Comparison of ENCODE assay signal across 28 mouse cellular contexts in the genomic region with DNA sequence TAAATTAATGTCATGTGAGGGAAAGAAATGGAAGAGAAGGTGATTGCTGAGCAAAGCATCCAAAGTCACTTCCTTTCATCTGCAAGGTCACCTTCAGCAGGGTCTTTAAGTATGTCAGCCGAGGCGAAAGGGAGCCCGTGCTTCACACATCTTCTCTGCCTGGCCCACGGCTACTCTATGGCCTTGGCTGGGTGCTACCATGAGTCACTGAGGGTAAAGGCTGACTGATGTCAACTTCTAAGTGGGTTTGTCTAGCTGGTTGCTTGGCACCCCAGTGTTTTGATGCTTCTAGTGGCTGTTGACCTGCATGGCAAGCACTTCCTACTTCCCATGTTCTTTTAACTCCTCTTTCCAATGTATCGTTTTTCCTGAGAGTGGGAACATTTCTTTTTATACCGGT. TPM values are rescaled to one million over a fixed set of nuclear protein-coding genes. Genes with fewer than 3 reads are reported as not detected.
"Had no signal": no experiment of that assay in that cellular context is flagged by ENCODE, and none has a peak within 500 bp of the region (broad histone marks: within the 10 kb centered on the region; RNA-seq: fewer than 3 reads in every experiment).

No protein-coding gene starts in this region.

- DNase-seq: kidney, postnatal 25 days; layer of hippocampus, adult 9-11 months; liver; lung, adult 18-20 months; lung, postnatal 10 days; lung, postnatal 36 days; thymus, adult 2 months; thymus, postnatal 14 days; thymus, postnatal 4 days had no signal

RNA-seq across cellular contexts. Expression of a gene that starts 20.3 kb away (rescaled TPM):
- total RNA-seq: layer of hippocampus, adult 2 months; left cerebral cortex, postnatal 25 days; monocyte, adult 5-6 weeks; neutrophil, adult 5-6 weeks had no signal
- polyA plus RNA-seq: kidney, embryonic 14.5 days; kidney, postnatal 0 days; large intestine, adult 2 months; limb, embryonic 10.5 days; liver, embryonic 12.5 days; liver, embryonic 15.5 days; midbrain, embryonic 10.5 days; midbrain, embryonic 13.5 days; midbrain, embryonic 16.5 days; myocyte; neural tube, embryonic 13.5 days; small intestine, adult 2 months; spleen, adult 2 months; stomach, embryonic 14.5 days; stomach, postnatal 0 days; thymus, adult 2 months had no signal

RNA-seq across cellular contexts. Expression of a gene that starts 36.7 kb away (rescaled TPM):
- total RNA-seq: monocyte, adult 5-6 weeks; neutrophil, adult 5-6 weeks had no signal

RNA-seq across cellular contexts. Expression of a gene that starts 52.2 kb away (rescaled TPM):
- total RNA-seq: monocyte, adult 5-6 weeks; neutrophil, adult 5-6 weeks had no signal
- polyA plus RNA-seq: kidney, embryonic 14.5 days; limb, embryonic 10.5 days; liver, embryonic 12.5 days; liver, embryonic 15.5 days; thymus, adult 2 months had no signal
